Mouse (Mus musculus): ENCODE measurements at regions not wholly inside any gene's neighbourhood (a gene's known extent, or its start where the extent isn't known, plus 50 kb on each side); places are given as distances from the start of the nearest gene placed in this dataset.

- TF ChIP-seq HCFC1 (IDR thresholded peaks at IDR 0.05; ENCODE audit: borderline replicate concordance, insufficient read depth, low read length) (no peak), MAFK (IDR thresholded peaks at IDR 0.05; ENCODE audit: insufficient read depth, low read depth, low read length) (no peak), CHD2 (IDR thresholded peaks at IDR 0.05; ENCODE audit: low read depth, low read length) (no peak), ZNF384 (IDR thresholded peaks at IDR 0.05; ENCODE audit: low read depth, low read length) (no peak)
These were observed 480.1 kb downstream of the Mettl4 start for GRCm38 (mm10) chr17:94269756-94270155.
